Mouse (Mus musculus) cerebellum, adult 2 months (tissue): ENCODE measurements around the gene Cstf2.

Experiments
- CTCF ChIP-seq: fragments of 200-500 bp; IDR thresholded peaks from 2 replicates; pipeline ENCODE4 v1.5.1; 2011; ENCODE audit warnings: low read depth, mild to moderate bottlenecking, control low read depth, low read length, moderate library complexity, borderline replicate concordance; ENCODE audit not compliant: insufficient read depth
- POLR2A ChIP-seq: fragments of 200-500 bp; IDR thresholded peaks from 2 replicates; pipeline ENCODE4 v1.6.1; 2011; ENCODE audit warnings: low read length, control low read depth, borderline replicate concordance; ENCODE audit not compliant: insufficient read depth

DNA sequence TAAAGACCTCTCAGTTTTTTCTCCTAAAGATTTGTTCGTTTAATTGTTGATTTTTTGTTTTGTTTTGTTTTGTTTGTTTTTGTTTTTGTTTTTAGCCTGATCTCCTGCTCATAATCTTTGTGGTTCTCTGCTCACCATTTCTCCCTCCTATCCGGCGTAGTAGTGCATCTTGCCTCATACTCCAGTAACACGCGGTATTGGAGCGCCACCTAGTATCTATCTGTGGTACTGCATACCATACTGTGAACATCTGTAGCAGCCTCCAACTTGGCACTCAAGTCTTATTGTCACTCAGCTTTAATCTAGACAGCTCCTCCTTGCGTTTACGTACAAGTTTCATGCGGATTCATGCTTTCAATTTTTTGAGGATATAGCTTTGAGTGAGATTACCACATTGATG lies 40.0 kb upstream of the Cstf2 start:
- TF ChIP-seq CTCF (peak; percentile 75; the same call in 1 of the 2 replicates), POLR2A (no peak)
